Mouse (Mus musculus) ES-Bruce4 (cell line): ENCODE measurements at regions not wholly inside any gene's neighbourhood (a gene's known extent, or its start where the extent isn't known, plus 50 kb on each side); places are given as distances from the start of the nearest gene placed in this dataset.

ENCODE experiments used
- H3K27ac ChIP-seq: 2 replicates; pipeline ENCODE4 v1.5.1; 2012; ENCODE audit warnings: low read length, inconsistent platforms; ENCODE audit not compliant: insufficient read depth
- H3K27me3 ChIP-seq: 2 replicates; pipeline ENCODE4 v1.6.1; 2012; ENCODE audit warnings: mild to moderate bottlenecking, low read length, inconsistent platforms; ENCODE audit not compliant: control insufficient read depth, poor library complexity, insufficient read depth, severe bottlenecking
- H3K36me3 ChIP-seq: 2 replicates; pipeline ENCODE4 v1.6.1; 2012; ENCODE audit warnings: inconsistent platforms, mild to moderate bottlenecking, low read length, moderate library complexity; ENCODE audit not compliant: control insufficient read depth, poor library complexity, insufficient read depth, severe bottlenecking
- H3K4me1 ChIP-seq: one replicate; pipeline ENCODE4 v1.8.1; 2011; ENCODE audit warnings: low read length; ENCODE audit not compliant: control insufficient read depth, insufficient read depth
- H3K4me3 ChIP-seq: 2 replicates; pipeline ENCODE4 v1.5.1; 2011; ENCODE audit warnings: low read depth, mild to moderate bottlenecking, low read length
- H3K9ac ChIP-seq: 2 replicates; pipeline ENCODE4 v1.6.1; 2012; ENCODE audit warnings: low read depth, mild to moderate bottlenecking, inconsistent platforms; ENCODE audit not compliant: poor library complexity, severe bottlenecking
- H3K9me3 ChIP-seq: replicated peaks from 2 replicates; pipeline ENCODE4 v1.6.1; 2012; ENCODE audit warnings: mild to moderate bottlenecking, low read length, inconsistent platforms; ENCODE audit not compliant: control insufficient read depth, poor library complexity, insufficient read depth, severe bottlenecking
- CTCF ChIP-seq: IDR thresholded peaks from one replicate; pipeline ENCODE4 v1.8.1; 2011; ENCODE audit warnings: low read depth, low read length
- EP300 ChIP-seq: IDR thresholded peaks from 2 replicates; pipeline ENCODE4 v1.6.1; 2011; ENCODE audit warnings: low read depth, low read length; ENCODE audit not compliant: insufficient read depth
- POLR2A ChIP-seq: IDR thresholded peaks from one replicate; pipeline ENCODE4 v1.8.1; 2011; ENCODE audit warnings: low read length; ENCODE audit not compliant: insufficient read depth

DNA sequence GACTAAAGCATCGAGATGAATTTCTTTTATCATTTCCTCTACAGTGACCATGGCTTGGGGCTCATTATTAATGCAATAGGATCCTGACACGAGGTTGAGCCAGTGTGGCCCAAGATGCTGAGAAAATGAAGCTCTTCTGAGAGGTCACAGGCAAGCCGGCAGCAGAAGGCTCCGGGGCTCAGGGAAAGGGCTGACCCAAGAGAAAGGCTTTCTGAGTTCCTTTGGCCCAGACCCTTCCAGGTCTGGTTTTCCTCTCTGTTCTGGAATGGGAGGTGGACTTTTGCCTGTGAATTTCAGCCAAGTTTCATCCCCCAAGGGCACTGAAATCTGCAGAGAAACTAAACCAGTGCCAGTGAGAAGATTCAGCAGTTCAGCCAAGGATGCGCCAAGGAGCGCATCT is 145.7 kb upstream of the Slc38a2 start:
- no peak overlapping the region for H3K9ac ChIP-seq
- no peak for TF ChIP-seq CTCF
- no peak for TF ChIP-seq POLR2A
- no peak for TF ChIP-seq EP300
- H3K9me3 ChIP-seq, result no peaks in the 10 kb centered on the region
- H3K36me3 ChIP-seq, result no peaks in the 10 kb centered on the region
- no peaks in the 10 kb centered on the region for H3K4me1 ChIP-seq
- H3K27me3 ChIP-seq, result no peaks in the 10 kb centered on the region
- no peak overlapping the region for H3K4me3 ChIP-seq
- no peak overlapping the region for H3K27ac ChIP-seq

DNA sequence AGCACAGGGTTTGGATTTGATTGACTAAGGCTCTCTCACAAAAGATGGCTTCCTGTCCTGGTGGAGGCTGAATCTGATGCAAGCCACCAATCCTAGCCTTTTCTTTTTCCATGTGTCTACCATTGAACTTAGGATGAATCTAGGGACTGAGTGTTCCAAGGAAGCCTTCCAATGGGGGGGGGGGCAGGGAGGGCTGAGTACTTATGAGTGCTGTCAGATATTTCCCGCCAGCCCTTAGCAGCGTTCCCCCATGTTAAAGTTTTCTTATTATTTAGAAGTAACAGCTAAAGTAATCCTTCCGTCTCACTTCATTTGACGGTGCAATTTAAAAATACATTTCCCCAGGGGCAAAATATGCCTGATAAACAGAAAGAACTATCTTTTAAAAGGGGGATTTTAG is 144.8 kb upstream of the Slc38a2 start:
- Histone ChIP-seq H3K27me3 (no peaks in the 10 kb centered on the region), H3K4me1 (no peaks in the 10 kb centered on the region), H3K9me3 (no peaks in the 10 kb centered on the region), H3K4me3 (no peak overlapping the region), H3K9ac (no peak overlapping the region), H3K36me3 (no peaks in the 10 kb centered on the region), H3K27ac (no peak overlapping the region)
- TF ChIP-seq CTCF (no peak), POLR2A (no peak), EP300 (no peak)

DNA sequence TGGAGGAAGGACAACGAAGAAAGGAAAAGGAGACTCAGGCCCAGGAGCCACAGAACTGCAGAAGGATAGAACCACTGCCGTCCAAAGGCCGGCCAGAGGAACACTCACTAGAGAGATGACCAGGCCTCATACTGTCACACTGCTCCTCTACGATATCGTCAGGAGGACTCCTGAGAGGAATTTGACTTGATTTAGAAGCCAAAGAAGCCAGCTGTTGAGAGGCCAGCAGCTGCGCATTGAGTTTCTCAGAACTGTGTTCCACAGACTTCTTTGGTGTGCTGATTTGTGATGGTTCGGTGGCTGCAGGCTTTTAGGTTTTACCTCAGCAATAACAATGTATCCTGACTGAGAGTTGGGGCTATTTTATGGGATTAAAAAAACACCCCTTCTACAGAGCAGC is 144.1 kb upstream of the Slc38a2 start:
- H3K36me3 ChIP-seq, result no peaks in the 10 kb centered on the region
- TF ChIP-seq CTCF (no peak), EP300 (no peak), POLR2A (no peak)

DNA sequence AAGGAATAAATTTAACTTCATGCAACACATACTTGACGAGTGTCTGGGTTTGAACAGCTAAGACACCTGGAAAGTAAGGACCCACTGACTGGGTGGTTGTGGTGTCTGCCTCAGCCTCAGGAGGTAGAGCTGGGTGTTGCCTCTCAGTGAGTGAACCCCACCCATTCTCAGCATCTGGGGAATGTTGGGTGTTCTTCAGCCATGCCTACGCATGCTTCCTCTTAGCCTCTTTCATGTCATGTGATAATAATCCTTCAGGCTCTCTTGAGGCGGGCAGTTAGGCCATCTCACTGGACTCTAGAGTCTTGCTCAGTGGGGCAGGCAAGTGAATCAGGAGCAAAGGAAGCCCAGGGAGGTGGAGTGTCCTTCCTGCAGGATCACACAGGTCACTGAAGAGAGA is 143.4 kb upstream of the Slc38a2 start:
- no peak overlapping the region for H3K27ac ChIP-seq
- H3K27me3 ChIP-seq, result no peaks in the 10 kb centered on the region
- H3K36me3 ChIP-seq, result no peaks in the 10 kb centered on the region
- H3K9ac ChIP-seq, result no peak overlapping the region
- TF ChIP-seq EP300 (0 out of 2 replicates have a peak, but pooled peaks have one; percentile 18), POLR2A (no peak)
- no peak overlapping the region for H3K4me3 ChIP-seq
- H3K4me1 ChIP-seq, result no peaks in the 10 kb centered on the region
- no peaks in the 10 kb centered on the region for H3K9me3 ChIP-seq

More for the DNA sequence above, 144.1 kb upstream of the Slc38a2 start:
- no peaks in the 10 kb centered on the region for H3K9me3 ChIP-seq
- no peaks in the 10 kb centered on the region for H3K27me3 ChIP-seq
- H3K27ac ChIP-seq, result no peak overlapping the region
- no peak overlapping the region for H3K4me3 ChIP-seq
- no peak overlapping the region for H3K9ac ChIP-seq
- no peaks in the 10 kb centered on the region for H3K4me1 ChIP-seq

DNA sequence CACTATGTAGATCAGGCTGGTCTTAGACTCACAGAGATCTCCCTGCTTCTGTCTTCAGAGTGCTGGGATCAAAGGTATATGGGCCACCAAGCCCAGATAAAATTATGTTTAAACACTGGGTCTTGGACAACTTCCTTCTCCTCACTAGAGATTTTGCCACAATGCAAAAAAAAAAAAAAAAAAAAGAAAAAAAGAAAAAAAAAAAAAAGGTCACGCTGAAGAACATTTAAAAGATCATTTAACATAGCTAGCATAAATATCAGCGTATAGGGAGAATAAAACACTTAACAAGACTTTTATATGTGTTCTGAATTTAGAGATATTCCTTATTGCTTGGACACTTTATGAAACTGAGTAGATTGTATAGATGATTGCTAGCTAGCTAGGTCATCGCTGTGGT is 137.1 kb upstream of the Slc38a2 start:
- Histone ChIP-seq H3K4me3 (no peak overlapping the region), H3K27me3 (no peaks in the 10 kb centered on the region), H3K9me3 (no peaks in the 10 kb centered on the region), H3K27ac (no peak overlapping the region), H3K4me1 (no peaks in the 10 kb centered on the region), H3K36me3 (no peaks in the 10 kb centered on the region), H3K9ac (no peak overlapping the region)
- no peak for TF ChIP-seq CTCF
- TF ChIP-seq EP300, result no peak
- no peak for TF ChIP-seq POLR2A

DNA sequence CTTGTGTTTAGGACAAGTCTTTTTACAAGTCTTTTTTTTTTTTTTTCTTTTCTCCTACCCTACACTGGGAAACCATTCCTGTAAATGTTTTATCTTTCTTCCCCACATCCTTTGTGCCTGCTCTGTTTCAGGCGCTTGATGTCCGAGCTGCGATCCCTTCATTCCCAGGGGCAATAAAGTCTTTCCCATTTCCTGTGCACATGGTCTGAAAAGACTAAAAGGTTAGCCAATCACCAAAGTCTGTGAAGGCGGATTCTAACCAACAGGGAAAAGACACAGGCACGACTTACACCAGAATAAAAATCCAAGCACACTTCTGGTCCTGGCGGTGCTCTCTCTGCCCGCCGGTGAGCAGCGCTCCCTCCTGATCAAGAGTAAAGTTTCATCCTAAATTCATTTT is 135.3 kb upstream of the Slc38a2 start:
- Histone ChIP-seq H3K9ac (no peak overlapping the region), H3K4me3 (no peak overlapping the region), H3K36me3 (no peaks in the 10 kb centered on the region), H3K9me3 (no peaks in the 10 kb centered on the region), H3K27ac (no peak overlapping the region), H3K27me3 (no peaks in the 10 kb centered on the region), H3K4me1 (no peaks in the 10 kb centered on the region)
- no peak for TF ChIP-seq POLR2A
